Mouse (Mus musculus): ENCODE results near the gene Urgcp. TPM values are rescaled to one million over a fixed set of nuclear protein-coding genes. Genes with fewer than 3 reads are reported as not detected.

Urgcp gene
- polyA plus RNA-seq, 1 experiment: 7.6 TPM

DNA sequence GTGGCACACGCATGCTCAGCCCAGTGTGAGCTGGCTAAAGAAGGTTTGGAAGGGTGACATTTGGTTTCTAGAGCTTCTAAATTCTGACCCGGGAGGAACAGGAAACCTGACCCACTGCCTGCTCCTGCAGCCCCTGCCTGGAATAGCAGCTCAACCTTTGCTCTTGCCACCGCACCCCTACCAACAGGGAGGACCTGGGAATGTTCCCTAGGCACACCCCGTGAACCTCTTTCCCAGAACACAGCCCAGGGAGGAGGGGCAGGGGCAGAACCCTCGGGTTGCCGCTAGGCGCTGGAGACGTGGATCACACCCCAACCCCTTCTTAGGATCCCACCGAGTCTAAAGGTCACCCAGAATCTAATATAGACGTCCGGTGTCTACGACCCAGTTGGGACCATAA lies 39.8 kb upstream of the Urgcp start:
- TF ChIP-seq CTCF (IDR thresholded peaks at IDR 0.05; ENCODE audit: control insufficient read depth, insufficient read depth, insufficient replicate concordance, low read depth, low read length): no peak
- no peak for TF ChIP-seq POLR2A (IDR thresholded peaks at IDR 0.05; ENCODE audit: control insufficient read depth, low read depth, low read length)
- Histone ChIP-seq H3K4me1 (ENCODE audit: control insufficient read depth, insufficient read depth, low read length) (peaks cover 16% of the 10 kb centered on the region), H3K27ac (ENCODE audit: control insufficient read depth, insufficient read depth, low read depth, low read length) (no peak overlapping the region), H3K4me3 (ENCODE audit: control insufficient read depth, low read depth, low read length) (peak overlapping the region; percentile 91), H3K27me3 (ENCODE audit: control insufficient read depth, insufficient read depth, low read length) (no peaks in the 10 kb centered on the region), H3K36me3 (ENCODE audit: control insufficient read depth, insufficient read depth, low read length) (no peaks in the 10 kb centered on the region; the same call in 1 of the 2 replicates)

- no peak overlapping the region for H3K27ac ChIP-seq (ENCODE audit: control insufficient read depth, insufficient read depth, low read depth, low read length)
- no peaks in the 10 kb centered on the region; the same call in none of the 2 replicates for H3K36me3 ChIP-seq (ENCODE audit: control insufficient read depth, insufficient read depth, low read length)
- peak overlapping the region; percentile 91 for H3K4me3 ChIP-seq (ENCODE audit: control insufficient read depth, low read depth, low read length)
- no peak for TF ChIP-seq POLR2A (IDR thresholded peaks at IDR 0.05; ENCODE audit: control insufficient read depth, low read depth, low read length)
- no peak for TF ChIP-seq CTCF (IDR thresholded peaks at IDR 0.05; ENCODE audit: control insufficient read depth, insufficient read depth, insufficient replicate concordance, low read depth, low read length)
- H3K27me3 ChIP-seq (ENCODE audit: control insufficient read depth, insufficient read depth, low read length): no peaks in the 10 kb centered on the region
- H3K4me1 ChIP-seq (ENCODE audit: control insufficient read depth, insufficient read depth, low read length): peaks cover 16% of the 10 kb centered on the region
Measured at GRCm38 (mm10) chr11:5801511-5801910, 39.3 kb upstream of the Urgcp start.

GRCm38 (mm10) chr11:5799621-5800490 lies 37.7 kb upstream of the Urgcp start:
- Histone ChIP-seq H3K36me3 (ENCODE audit: control insufficient read depth, insufficient read depth, low read length) (no peaks in the 10 kb centered on the region; the same call in none of the 2 replicates), H3K4me1 (ENCODE audit: control insufficient read depth, insufficient read depth, low read length) (peaks cover 16% of the 10 kb centered on the region), H3K27me3 (ENCODE audit: control insufficient read depth, insufficient read depth, low read length) (no peaks in the 10 kb centered on the region), H3K27ac (ENCODE audit: control insufficient read depth, insufficient read depth, low read depth, low read length) (no peak overlapping the region), H3K4me3 (ENCODE audit: control insufficient read depth, low read depth, low read length) (no peak overlapping the region)
- no peak for TF ChIP-seq POLR2A (IDR thresholded peaks at IDR 0.05; ENCODE audit: control insufficient read depth, low read depth, low read length)

GRCm38 (mm10) chr11:5797928-5798327 lies 35.8 kb upstream of the Urgcp start:
- no peak overlapping the region for H3K4me3 ChIP-seq (ENCODE audit: control insufficient read depth, low read depth, low read length)
- no peaks in the 10 kb centered on the region; the same call in none of the 2 replicates for H3K36me3 ChIP-seq (ENCODE audit: control insufficient read depth, insufficient read depth, low read length)
- no peak overlapping the region for H3K27ac ChIP-seq (ENCODE audit: control insufficient read depth, insufficient read depth, low read depth, low read length)
- H3K4me1 ChIP-seq (ENCODE audit: control insufficient read depth, insufficient read depth, low read length): peaks cover 5% of the 10 kb centered on the region
- no peaks in the 10 kb centered on the region for H3K27me3 ChIP-seq (ENCODE audit: control insufficient read depth, insufficient read depth, low read length)
- no peak for TF ChIP-seq POLR2A (IDR thresholded peaks at IDR 0.05; ENCODE audit: control insufficient read depth, low read depth, low read length)
- TF ChIP-seq CTCF (IDR thresholded peaks at IDR 0.05; ENCODE audit: control insufficient read depth, insufficient read depth, insufficient replicate concordance, low read depth, low read length): no peak

- H3K4me1 ChIP-seq (ENCODE audit: control insufficient read depth, insufficient read depth, low read length): peaks cover 4% of the 10 kb centered on the region
- no peak overlapping the region for H3K27ac ChIP-seq (ENCODE audit: control insufficient read depth, insufficient read depth, low read depth, low read length)
- no peak for TF ChIP-seq POLR2A (IDR thresholded peaks at IDR 0.05; ENCODE audit: control insufficient read depth, low read depth, low read length)
- no peak for TF ChIP-seq CTCF (IDR thresholded peaks at IDR 0.05; ENCODE audit: control insufficient read depth, insufficient read depth, insufficient replicate concordance, low read depth, low read length)
- H3K4me3 ChIP-seq (ENCODE audit: control insufficient read depth, low read depth, low read length): no peak overlapping the region
- no peaks in the 10 kb centered on the region; the same call in none of the 2 replicates for H3K36me3 ChIP-seq (ENCODE audit: control insufficient read depth, insufficient read depth, low read length)
- no peaks in the 10 kb centered on the region for H3K27me3 ChIP-seq (ENCODE audit: control insufficient read depth, insufficient read depth, low read length)
Measured at GRCm38 (mm10) chr11:5797371-5797770, 35.2 kb upstream of the Urgcp start.

DNA sequence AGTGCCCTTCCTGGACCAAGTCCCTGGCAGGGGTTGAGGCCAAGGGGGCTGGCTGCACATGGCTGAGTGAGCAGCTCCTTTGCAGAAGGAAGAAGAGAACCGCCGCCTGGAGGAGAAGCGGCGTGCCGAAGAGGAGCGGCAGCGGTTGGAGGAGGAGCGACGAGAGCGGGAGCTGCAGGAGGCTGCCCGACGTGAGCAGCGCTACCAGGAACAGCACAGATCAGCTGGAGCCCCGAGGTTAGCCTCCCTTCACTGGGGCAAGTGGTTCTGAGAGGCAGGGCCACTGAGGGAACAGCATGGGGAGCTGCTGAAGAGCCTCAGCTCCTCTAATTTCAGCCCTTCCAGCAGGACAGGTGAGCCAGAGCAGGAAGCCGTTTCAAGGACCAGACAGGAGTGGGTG lies 34.8 kb upstream of the Urgcp start:
- no peaks in the 10 kb centered on the region for H3K27me3 ChIP-seq (ENCODE audit: control insufficient read depth, insufficient read depth, low read length)
- no peaks in the 10 kb centered on the region; the same call in none of the 2 replicates for H3K36me3 ChIP-seq (ENCODE audit: control insufficient read depth, insufficient read depth, low read length)
- no peak overlapping the region for H3K4me3 ChIP-seq (ENCODE audit: control insufficient read depth, low read depth, low read length)
- TF ChIP-seq CTCF (IDR thresholded peaks at IDR 0.05; ENCODE audit: control insufficient read depth, insufficient read depth, insufficient replicate concordance, low read depth, low read length) (no peak), POLR2A (IDR thresholded peaks at IDR 0.05; ENCODE audit: control insufficient read depth, low read depth, low read length) (no peak)
- no peak overlapping the region for H3K27ac ChIP-seq (ENCODE audit: control insufficient read depth, insufficient read depth, low read depth, low read length)
- peaks cover 1% of the 10 kb centered on the region for H3K4me1 ChIP-seq (ENCODE audit: control insufficient read depth, insufficient read depth, low read length)

GRCm38 (mm10) chr11:5795706-5796105 lies 33.5 kb upstream of the Urgcp start:
- TF ChIP-seq POLR2A (IDR thresholded peaks at IDR 0.05; ENCODE audit: control insufficient read depth, low read depth, low read length) (no peak), CTCF (IDR thresholded peaks at IDR 0.05; ENCODE audit: control insufficient read depth, insufficient read depth, insufficient replicate concordance, low read depth, low read length) (no peak)
- H3K27me3 ChIP-seq (ENCODE audit: control insufficient read depth, insufficient read depth, low read length): no peaks in the 10 kb centered on the region
- H3K36me3 ChIP-seq (ENCODE audit: control insufficient read depth, insufficient read depth, low read length): no peaks in the 10 kb centered on the region; the same call in none of the 2 replicates
- H3K27ac ChIP-seq (ENCODE audit: control insufficient read depth, insufficient read depth, low read depth, low read length): no peak overlapping the region
- no peaks in the 10 kb centered on the region for H3K4me1 ChIP-seq (ENCODE audit: control insufficient read depth, insufficient read depth, low read length)
- no peak overlapping the region for H3K4me3 ChIP-seq (ENCODE audit: control insufficient read depth, low read depth, low read length)

Data from testis, adult 2 months (tissue).